Comparison of ENCODE assay signal across 16 mouse cellular contexts in genomic region chr17:15677970-15678645, GRCm38 (mm10). TPM values are rescaled to one million over a fixed set of nuclear protein-coding genes. Genes with fewer than 3 reads are reported as not detected.
A peak's percentile ranks its signal among the peaks of the same experiment; 100 is the strongest.
DNase-seq lines count a peak whose midpoint lies in the region; TF ChIP-seq lines count a peak whose summit lies in the region.
"Had no signal": no experiment of that assay in that cellular context is flagged by ENCODE, and none has a peak within 500 bp of the region (broad histone marks: within the 10 kb centered on the region; RNA-seq: fewer than 3 reads in every experiment).

No protein-coding gene starts in this region.

- peak; percentile 46 for DNase-seq in ES-E14 (ENCODE audit: low read depth, low spot score)
- DNase-seq in embryo, embryonic 9.5 days (ENCODE audit: extremely low spot score), result peak; percentile 35
- DNase-seq in thymus, adult 18-20 months, result peak; percentile 70 to 82
- DNase-seq in urinary bladder, postnatal 10 days (ENCODE audit: low spot score), result no peak
- DNase-seq in gastrocnemius, postnatal 36 days, result no peak
- DNase-seq in kidney, postnatal 14 days, result no peak
- DNase-seq: adrenal gland, postnatal 25 days; cerebellum, postnatal 36 days; kidney, adult 8-10 months; liver; lung, embryonic 14.5 days had no signal

- intact Hi-C loops in gastrocnemius, postnatal 36 days (cut with DNase I), result no loop called here

- H3K4me3 ChIP-seq in E14TG2a.4 (replicated peaks; ENCODE audit: low read length), result 0 out of 2 replicates have a peak overlapping the region, but pooled peaks have one; percentile 10
- no peak overlapping the region for H3K4me3 ChIP-seq in ES-E14 (ENCODE audit: insufficient read depth in 1 of 2, low read depth in 1 of 2, low read length in 2 of 2, poor library complexity in 1 of 2, severe bottlenecking in 1 of 2)
- H3K4me3 ChIP-seq: layer of hippocampus, adult 2 months had no signal

- in situ Hi-C loops in ES-E14 (cut with MboI; ENCODE audit: low sequenced_read_pairs in 2 of 2, unreplicated experiment in 2 of 2), result no loop called here

- no peak overlapping the region for H3K27ac ChIP-seq in ES-E14 (ENCODE audit: insufficient read depth, low read depth, low read length, poor library complexity, severe bottlenecking)
- H3K27ac ChIP-seq: hindbrain, embryonic 14.5 days; layer of hippocampus, adult 2 months; stomach, postnatal 0 days had no signal

- H3K27me3 ChIP-seq in E14TG2a.4 (ENCODE audit: insufficient read depth, low read length), result peaks cover 10% of the 10 kb centered on the region; the same call in 1 of the 2 replicates
- H3K27me3 ChIP-seq: CH12.LX had no signal

- H3K36me3 ChIP-seq in E14TG2a.4 (ENCODE audit: insufficient read depth, low read length) (no peaks in the 10 kb centered on the region), ES-E14 (ENCODE audit: control insufficient read depth, insufficient read depth, low read length, poor library complexity, severe bottlenecking) (no peaks in the 10 kb centered on the region)

- H3K9ac ChIP-seq in ES-E14 (ENCODE audit: insufficient read depth, low read depth, low read length, poor library complexity, severe bottlenecking), result no peak overlapping the region
- H3K9ac ChIP-seq: hindbrain, embryonic 14.5 days; lung, embryonic 14.5 days had no signal

- H3K4me1 ChIP-seq in E14TG2a.4 (replicated peaks; ENCODE audit: low read depth, low read length) (peaks cover 60% of the 10 kb centered on the region), ES-E14 (ENCODE audit: control insufficient read depth in 2 of 2, insufficient read depth in 2 of 2, low read length in 2 of 2, poor library complexity in 1 of 2) (peaks cover 13 to 19% of the 10 kb centered on the region in 2 experiments)

- H3K9me3 ChIP-seq in E14TG2a.4 (ENCODE audit: low read length), result no peaks in the 10 kb centered on the region
- no peaks in the 10 kb centered on the region for H3K9me3 ChIP-seq in ES-E14 (ENCODE audit: control insufficient read depth, insufficient read depth, low read depth, low read length)

- TF ChIP-seq CTCF in E14TG2a.4 (conservative IDR thresholded peaks at IDR 0.05; ENCODE audit: low read length), result no peak

TF ChIP-seq in ES-E14, 5 proteins besides CTCF, POLR2A, EP300 and RAD21:
- TF ChIP-seq MAFK (IDR thresholded peaks at IDR 0.05; ENCODE audit: insufficient read depth, low read depth, low read length) (no peak), CHD2 (IDR thresholded peaks at IDR 0.05; ENCODE audit: low read depth, low read length) (no peak), ZC3H11A (IDR thresholded peaks at IDR 0.05; ENCODE audit: borderline replicate concordance, low read depth, low read length) (no peak), HCFC1 (IDR thresholded peaks at IDR 0.05; ENCODE audit: borderline replicate concordance, insufficient read depth, low read length) (no peak), ZNF384 (IDR thresholded peaks at IDR 0.05; ENCODE audit: low read depth, low read length) (no peak)

RNA-seq across cellular contexts. Expression of gene Chd1, which starts 26.7 kb away (rescaled TPM):
- 34.8 and 39.8 TPM in 2 replicates for total RNA-seq in ES-E14 (2012; rRNA removed)
- 10 to 100 TPM; 11.4 to 11.7 TPM for total RNA-seq in gastrocnemius, postnatal 36 days (2021)

Comparison
In these comparisons a context has a peak if more than half of its experiments do, and no peak if none do; other contexts are left out.
1. DNase-seq: peak in ES-E14 (single experiment), embryo, embryonic 9.5 days (single experiment) and thymus, adult 18-20 months (2 of 2); none in urinary bladder, postnatal 10 days (single experiment), gastrocnemius, postnatal 36 days (0 of 2) and kidney, postnatal 14 days (single experiment).